Mouse (Mus musculus) C3H10T1/2 (cell line): ENCODE data around the gene Eps8l2. TPM values are rescaled to one million over a fixed set of nuclear protein-coding genes. Genes with fewer than 3 reads are reported as not detected.

Experiments
- polyA plus RNA-seq, 2 experiments: library from polyadenylated mRNA; unstranded; fragments of >200 nt; fragmentation: generic; extraction: Trizol; gene quantifications; one replicate each; pipeline ENCODE4 v1.2.1; 2012; ENCODE audit warnings: missing spikeins in 2 of 2

The Eps8l2 gene
- 1 to 10 TPM in 1 of 2 experiments, under 1 TPM in 1; 0.15 to 1.3 TPM for polyA plus RNA-seq

DNA sequence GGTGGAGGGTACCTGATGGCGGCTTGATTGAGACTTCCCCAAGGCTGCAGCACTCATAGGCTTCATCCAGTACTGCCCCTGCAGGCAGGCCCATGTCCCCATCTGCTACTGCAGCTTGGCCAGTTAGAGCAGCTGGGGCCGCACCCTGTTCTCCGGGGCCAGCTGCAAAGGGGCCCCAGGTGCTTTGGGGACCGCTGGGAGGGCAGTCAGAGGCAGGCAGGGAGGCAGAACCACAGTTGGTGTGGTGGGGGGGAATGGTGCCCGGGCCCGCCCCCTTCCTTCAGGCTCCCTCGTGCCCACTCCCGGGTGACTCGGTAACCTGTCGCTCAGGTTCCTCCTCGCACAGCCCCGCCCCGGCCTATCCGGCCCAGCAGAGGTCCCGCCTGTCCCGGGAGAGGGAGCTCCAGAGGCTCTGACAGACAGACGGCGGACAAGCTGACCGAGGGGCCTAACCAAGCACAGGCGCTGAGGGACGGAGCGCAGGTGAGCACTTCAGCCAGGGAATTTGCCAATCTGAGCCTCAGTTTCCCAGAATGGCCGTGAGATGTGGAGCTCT, at the start of gene Eps8l2:
Gene Eps8l2, plus strand, starts transcription at position 305 of the 556 bp plus-strand sequence.

DNA sequence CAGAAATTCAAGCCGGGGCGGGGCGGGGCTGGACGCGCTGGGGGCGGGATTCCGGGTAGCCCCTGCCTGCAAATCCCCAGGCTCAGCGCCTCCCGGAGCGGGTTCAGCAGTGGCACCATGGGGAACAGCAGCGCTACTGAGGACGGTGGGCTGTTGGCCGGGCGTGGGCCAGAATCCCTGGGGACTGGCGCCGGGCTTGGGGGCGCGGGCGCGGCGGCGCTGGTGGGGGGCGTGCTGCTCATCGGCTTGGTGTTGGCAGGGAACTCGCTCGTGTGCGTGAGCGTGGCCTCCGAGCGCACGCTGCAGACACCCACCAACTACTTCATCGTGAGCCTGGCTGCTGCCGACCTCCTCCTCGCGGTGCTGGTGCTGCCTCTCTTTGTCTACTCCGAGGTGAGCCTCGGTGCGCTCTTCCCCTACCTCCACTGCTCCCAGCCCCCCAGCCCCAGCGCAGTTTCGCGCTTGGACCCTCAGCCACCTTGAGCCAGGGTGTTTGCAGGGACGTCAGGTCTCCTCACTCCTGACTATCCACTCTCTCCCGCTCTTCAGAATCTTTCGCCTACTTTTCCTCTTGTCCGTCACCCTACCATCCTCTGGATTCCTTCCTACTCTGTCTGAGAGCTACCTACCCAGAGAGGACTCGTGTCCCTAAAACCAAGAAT, 46.6 kb upstream of the Eps8l2 start, which contains the start of gene Drd4:
Gene Drd4, plus strand, starts transcription at position 86 of the 662 bp plus-strand sequence.

GRCm38 (mm10) chr7:141327469-141328372, 11.0 kb upstream of the Eps8l2 start, which contains the start of the genes Deaf1 and Tmem80:
Gene Deaf1, minus strand, starts transcription at chr7:141327690.
Gene Tmem80, plus strand, starts transcription at chr7:141327739.

GRCm38 (mm10) chr7:141391625-141392551, 53.2 kb downstream of the Eps8l2 start, which contains the start of gene Taldo1:
Gene Taldo1, plus strand, starts transcription at chr7:141392199.

Other genes with a start within 250 kb of the Eps8l2 start
- gene Sigirr, start 238.3 kb upstream of the Eps8l2 start, polyA plus RNA-seq: 1 to 10 TPM; 3.7 to 6.1 TPM
- not detected for gene Ano9, start 221.1 kb upstream of the Eps8l2 start, polyA plus RNA-seq
- 10 to 100 TPM; 18.4 to 33.3 TPM for gene Ptdss2, start 216.5 kb upstream of the Eps8l2 start, polyA plus RNA-seq
- gene Rnh1, start 166.0 kb upstream of the Eps8l2 start, polyA plus RNA-seq: 100 to 1,000 TPM; 241 to 367 TPM
- 100 to 1,000 TPM; 103 to 394 TPM for gene Hras, start 144.9 kb upstream of the Eps8l2 start, polyA plus RNA-seq
- gene Lrrc56, start 144.7 kb upstream of the Eps8l2 start, polyA plus RNA-seq: 1 to 10 TPM; 1.1 to 9.3 TPM
- under 1 TPM; 0.01 to 0.06 TPM for gene Lmntd2, start 124.8 kb upstream of the Eps8l2 start, polyA plus RNA-seq
- 10 to 100 TPM; 18.3 to 22.5 TPM for gene Rassf7, start 123.0 kb upstream of the Eps8l2 start, polyA plus RNA-seq
- 10 to 100 TPM; 37.5 to 55.7 TPM for gene Phrf1, start 110.1 kb upstream of the Eps8l2 start, polyA plus RNA-seq
- gene Irf7, start 72.4 kb upstream of the Eps8l2 start, polyA plus RNA-seq: 1 to 10 TPM in 1 of 2 experiments, under 1 TPM in 1; 0.70 to 6.4 TPM
- under 1 TPM in 1 of 2 experiments, not detected in 1; 0.04 TPM for gene Cdhr5, start 62.1 kb upstream of the Eps8l2 start, polyA plus RNA-seq
- gene Sct, start 59.7 kb upstream of the Eps8l2 start, polyA plus RNA-seq: not detected
- gene Drd4, start 46.9 kb upstream of the Eps8l2 start, polyA plus RNA-seq: under 1 TPM in 1 of 2 experiments, not detected in 1; 0.04 TPM
- gene Deaf1, start 11.2 kb upstream of the Eps8l2 start, polyA plus RNA-seq: 10 to 100 TPM; 21.2 to 45.8 TPM
- gene Tmem80, start 11.1 kb upstream of the Eps8l2 start, polyA plus RNA-seq: 10 to 100 TPM; 27.0 to 32.8 TPM
- gene Taldo1, start 53.3 kb downstream of the Eps8l2 start, polyA plus RNA-seq: 100 to 1,000 TPM; 168 to 274 TPM
- gene Gatd1, start 75.3 kb downstream of the Eps8l2 start, polyA plus RNA-seq: 10 to 100 TPM; 19.0 to 44.3 TPM
- gene Cend1, start 90.6 kb downstream of the Eps8l2 start, polyA plus RNA-seq: under 1 TPM in 1 of 2 experiments, not detected in 1; 0.02 TPM
- 10 to 100 TPM in 1 of 2 experiments, 1 to 10 TPM in 1; 5.8 to 13.9 TPM for gene Slc25a22, start 99.0 kb downstream of the Eps8l2 start, polyA plus RNA-seq
- 1 to 10 TPM; 4.1 to 5.6 TPM for gene Pidd1, start 105.1 kb downstream of the Eps8l2 start, polyA plus RNA-seq
- gene Rplp2, start 108.5 kb downstream of the Eps8l2 start, polyA plus RNA-seq: over 10,000 TPM in 1 of 2 experiments, 1,000 to 10,000 TPM in 1; 3,471 to 11,217 TPM
- 10 to 100 TPM; 28.5 to 35.1 TPM for gene Pnpla2, start 116.3 kb downstream of the Eps8l2 start, polyA plus RNA-seq
- gene Cracr2b, start 122.2 kb downstream of the Eps8l2 start, polyA plus RNA-seq: 1 to 10 TPM; 5.3 to 8.3 TPM
- 100 to 1,000 TPM; 161 to 178 TPM for gene Cd151, start 128.5 kb downstream of the Eps8l2 start, polyA plus RNA-seq
- gene Polr2l, start 136.3 kb downstream of the Eps8l2 start, polyA plus RNA-seq: 100 to 1,000 TPM in 1 of 2 experiments, 10 to 100 TPM in 1; 73.2 to 208 TPM
- 100 to 1,000 TPM; 245 to 411 TPM for gene Tspan4, start 136.4 kb downstream of the Eps8l2 start, polyA plus RNA-seq
- gene Chid1, start 201.0 kb downstream of the Eps8l2 start, polyA plus RNA-seq: 10 to 100 TPM; 21.6 to 42.3 TPM
- gene Ap2a2, start 223.3 kb downstream of the Eps8l2 start, polyA plus RNA-seq: 10 to 100 TPM; 41.6 to 67.1 TPM